Mouse (Mus musculus) limb, embryonic 12.5 days (tissue): ENCODE data around the gene Gpatch8. TPM values are rescaled to one million over a fixed set of nuclear protein-coding genes. Genes with fewer than 3 reads are reported as not detected.

ENCODE experiments used
- ATAC-seq: fragments of 200-750 bp; cut with Nextera tagmentation; 2 replicates; pipeline ENCODE4 v1.8.0; 2017; ENCODE audit warnings: low read depth, moderate TSS enrichment; ENCODE audit not compliant: insufficient number of reproducible peaks, insufficient read depth, low FRiP score, low TSS enrichment
- H3K27ac ChIP-seq: fragments of 300-500 bp; sonication (generic); 2 replicates; pipeline ENCODE4 v1.5.1; 2016; ENCODE audit warnings: mild to moderate bottlenecking, moderate library complexity
- H3K27me3 ChIP-seq: fragments of 300-500 bp; sonication (generic); 2 replicates; pipeline ENCODE4 v1.6.1; 2016; ENCODE audit warnings: mild to moderate bottlenecking, moderate library complexity
- H3K36me3 ChIP-seq: fragments of 300-500 bp; sonication (generic); 2 replicates; pipeline ENCODE4 v1.6.1; 2016; ENCODE audit warnings: mild to moderate bottlenecking, moderate library complexity
- H3K4me1 ChIP-seq: fragments of 300-500 bp; sonication (generic); replicated peaks from 2 replicates; pipeline ENCODE4 v1.6.1; 2016
- H3K4me2 ChIP-seq: fragments of 300-500 bp; sonication (generic); 2 replicates; pipeline ENCODE4 v1.6.1; 2016; ENCODE audit warnings: mild to moderate bottlenecking, moderate library complexity
- H3K4me3 ChIP-seq: fragments of 300-500 bp; sonication (generic); replicated peaks from 2 replicates; pipeline ENCODE4 v1.5.1; 2016; ENCODE audit warnings: mild to moderate bottlenecking
- H3K9ac ChIP-seq: fragments of 300-500 bp; sonication (generic); replicated peaks from 2 replicates; pipeline ENCODE4 v1.6.1; 2016; ENCODE audit warnings: mild to moderate bottlenecking, moderate library complexity
- H3K9me3 ChIP-seq: fragments of 300-500 bp; sonication (generic); 2 replicates; pipeline ENCODE4 v1.6.1; 2016; ENCODE audit warnings: mild to moderate bottlenecking, moderate library complexity
- WGBS: fragments of 180-500 bp; shearing (Covaris S2); methylation state at CpG from one replicate; pipeline ENCODE4 v1.1.7; 2016; 5-methylcytosine and 5-hydroxymethylcytosine counted together
- polyA plus RNA-seq: library from polyadenylated mRNA; unstranded; fragments of >200 nt; fragmentation: Nextera tagmentation; extraction: Ambion mirVana; gene quantifications from 2 replicates; pipeline ENCODE4 v1.2.1, GENCODE M21; 2016

Gpatch8 gene
- polyA plus RNA-seq, 1 experiment from 2014 or later, result 77.6 TPM

DNA sequence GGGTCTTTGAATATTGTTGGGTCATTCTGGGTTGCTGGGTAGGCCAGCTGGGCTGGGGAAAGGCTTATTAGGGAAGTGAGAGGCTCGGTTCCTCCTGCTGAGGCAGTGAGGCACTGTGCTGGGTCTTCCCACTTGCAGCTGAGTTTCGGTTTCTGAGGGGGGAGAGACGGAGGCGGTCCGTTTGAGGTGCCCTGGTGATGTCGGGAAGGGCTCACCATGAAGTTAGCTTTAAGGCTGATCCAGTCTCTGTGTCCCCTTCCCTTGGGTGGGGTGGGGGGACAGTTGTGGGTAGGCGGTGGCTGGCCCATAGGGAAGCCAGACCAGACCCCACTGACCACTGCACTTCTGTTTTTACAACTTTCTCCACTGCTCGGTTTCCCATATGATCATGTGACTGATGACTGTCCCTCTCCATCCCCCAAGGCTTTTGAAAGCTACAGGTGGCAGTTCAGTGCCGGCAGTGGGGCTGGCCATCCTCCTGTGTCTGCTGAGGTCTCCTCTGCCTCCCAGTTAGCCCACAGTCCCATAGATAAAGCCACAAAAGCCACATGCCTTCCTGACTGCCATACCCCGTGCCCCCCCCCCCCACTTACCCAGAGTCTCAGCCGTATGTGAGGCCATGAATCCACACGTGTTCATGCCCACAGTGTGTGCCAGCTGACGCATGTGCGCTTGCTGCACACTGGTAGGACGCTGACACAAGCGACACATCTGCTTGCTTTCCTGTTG, 123.9 kb downstream of the Gpatch8 start:
- Histone ChIP-seq H3K27ac (no peak overlapping the region), H3K27me3 (0 out of 2 replicates have a peak, but pooled peaks cover 8% of the 10 kb centered on the region), H3K36me3 (peaks cover 43% of the 10 kb centered on the region), H3K4me2 (peak overlapping the region; percentile 23; the same call in 1 of the 2 replicates), H3K9me3 (no peaks in the 10 kb centered on the region), H3K4me1 (peaks cover 30% of the 10 kb centered on the region), H3K4me3 (no peak overlapping the region), H3K9ac (0 out of 2 replicates have a peak overlapping the region, but pooled peaks have one; percentile 31)
- no peak for ATAC-seq
- WGBS, result 63% methylated on average over 15 of the region's 16 CpGs

DNA sequence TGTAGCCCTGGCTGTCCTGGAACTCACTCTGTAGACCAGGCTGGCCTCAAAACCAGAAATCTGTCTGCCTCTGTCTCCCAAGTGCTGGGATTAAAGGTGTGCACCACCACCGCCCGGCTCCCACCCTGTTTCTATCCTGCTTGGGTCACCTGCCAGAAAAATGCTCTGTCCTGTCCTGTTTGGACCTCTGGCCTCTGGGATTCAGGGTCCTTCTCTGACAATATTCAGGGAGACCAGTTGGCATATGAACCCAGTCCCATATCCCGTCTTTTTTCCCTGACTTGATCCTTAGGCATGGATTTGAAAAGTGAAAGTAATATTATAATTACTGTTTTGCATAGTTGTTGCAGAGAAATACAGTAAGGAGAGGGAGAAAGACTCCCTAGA, 124.5 kb downstream of the Gpatch8 start:
- no peaks in the 10 kb centered on the region for H3K9me3 ChIP-seq
- H3K27ac ChIP-seq, result no peak overlapping the region
- 0 out of 2 replicates have a peak, but pooled peaks cover 3% of the 10 kb centered on the region for H3K27me3 ChIP-seq
- peaks cover 38% of the 10 kb centered on the region for H3K36me3 ChIP-seq
- H3K4me1 ChIP-seq, result peaks cover 26% of the 10 kb centered on the region
- no peak for ATAC-seq
- H3K4me3 ChIP-seq, result no peak overlapping the region
- WGBS, result 72% methylated on average over 3 of the region's 3 CpGs
- H3K9ac ChIP-seq, result no peak overlapping the region
- H3K4me2 ChIP-seq, result peak overlapping the region; percentile 23; the same call in 1 of the 2 replicates

DNA sequence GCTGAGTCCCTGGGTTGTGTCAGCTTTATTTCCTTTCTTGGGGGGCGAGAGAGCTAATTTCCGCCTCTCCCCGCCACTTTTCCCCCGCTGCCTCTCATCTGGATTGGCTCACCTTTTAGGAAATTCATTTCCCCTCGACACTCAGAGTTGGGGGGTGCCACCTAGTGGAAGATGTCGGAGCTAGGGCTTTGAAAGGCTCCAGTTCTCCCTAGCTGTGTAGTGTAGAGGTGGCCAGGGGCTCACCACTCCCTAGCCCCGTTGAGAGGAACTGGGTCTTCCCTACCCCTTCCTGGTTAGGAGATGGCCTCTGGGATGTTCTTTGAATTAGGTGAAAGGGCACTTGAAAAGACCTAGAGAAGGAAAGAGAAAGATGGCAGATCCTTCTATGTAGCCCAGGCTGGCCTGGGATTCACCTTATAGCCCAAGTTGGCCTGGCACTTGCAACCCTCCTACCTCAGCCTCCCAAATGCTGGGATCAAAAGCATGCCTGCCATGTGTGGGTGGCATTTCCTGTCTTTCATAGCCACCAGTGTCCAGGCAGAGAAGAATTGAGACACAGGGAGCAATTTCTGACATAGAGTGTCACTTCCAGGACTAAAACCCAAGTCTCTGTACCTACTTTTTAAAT, 125.1 kb downstream of the Gpatch8 start:
- no peak for ATAC-seq
- Histone ChIP-seq H3K4me2 (peak overlapping the region; percentile 88), H3K4me3 (peak overlapping the region; percentile 65), H3K9me3 (no peaks in the 10 kb centered on the region), H3K9ac (peak overlapping the region; percentile 65), H3K4me1 (peaks cover 26% of the 10 kb centered on the region), H3K36me3 (peaks cover 32% of the 10 kb centered on the region), H3K27me3 (0 out of 2 replicates have a peak, but pooled peaks cover 3% of the 10 kb centered on the region), H3K27ac (peak overlapping the region; percentile 87)
- under 1% methylated on average over 7 of the region's 7 CpGs for WGBS

DNA sequence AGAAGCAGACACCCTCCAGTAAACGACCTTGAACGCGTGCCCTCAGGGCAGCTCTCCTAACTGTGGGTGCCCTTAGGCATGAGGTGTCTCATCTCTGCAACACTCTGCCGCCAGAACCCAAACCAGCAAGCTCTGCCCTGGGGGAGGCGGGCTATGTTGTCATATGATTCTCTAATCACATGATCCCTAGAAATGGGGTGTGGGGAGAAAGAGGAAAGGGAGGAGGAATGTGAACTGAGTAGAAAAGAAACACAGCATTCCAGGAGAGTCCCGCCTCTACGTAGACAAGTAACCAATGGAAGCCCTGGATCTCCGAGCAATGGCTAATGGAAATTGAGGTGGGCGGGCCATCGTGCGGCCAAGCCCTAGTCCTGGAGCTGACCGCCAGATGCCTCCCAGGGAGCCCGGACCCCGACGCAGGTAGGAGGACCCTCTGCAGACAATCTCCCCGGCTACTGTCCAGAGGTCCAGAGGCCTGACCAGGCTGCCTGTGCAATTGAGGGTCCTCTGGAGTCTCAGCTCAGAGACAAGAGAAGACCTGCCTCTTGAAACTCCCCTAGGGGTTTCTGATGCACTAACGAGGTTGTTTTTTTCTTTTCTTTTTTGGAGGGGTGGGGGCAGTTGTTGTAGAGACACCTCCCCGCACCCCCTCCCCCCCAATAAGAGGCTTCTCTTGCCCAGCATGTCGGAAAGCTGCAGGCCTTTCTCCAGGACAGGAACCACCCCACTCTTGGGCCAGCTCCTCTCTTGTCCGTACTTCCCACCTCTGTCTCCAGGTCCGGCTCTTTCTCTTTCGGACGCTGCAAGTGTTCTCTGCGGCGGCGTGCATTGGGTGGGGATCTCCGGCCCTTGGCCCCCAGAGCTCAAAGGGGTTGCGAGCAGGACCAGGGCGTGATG, 125.8 kb downstream of the Gpatch8 start, which contains the start of gene Grn:
Gene Grn (plus strand): TSS at position 195 of the 897 bp plus-strand sequence.
- Histone ChIP-seq H3K27me3 (0 out of 2 replicates have a peak, but pooled peaks cover 3% of the 10 kb centered on the region), H3K9me3 (no peaks in the 10 kb centered on the region), H3K4me1 (peaks cover 26% of the 10 kb centered on the region), H3K9ac (peak within 1 kb of the TSS; percentile 65), H3K4me2 (peak within 1 kb of the TSS; percentile 88), H3K4me3 (peak within 1 kb of the TSS; percentile 65), H3K27ac (peak within 1 kb of the TSS; percentile 87), H3K36me3 (peaks cover 24% of the 10 kb centered on the region)
- ATAC-seq, result peak; percentile 89
- WGBS, result under 1% methylated on average over 29 of the region's 29 CpGs

DNA sequence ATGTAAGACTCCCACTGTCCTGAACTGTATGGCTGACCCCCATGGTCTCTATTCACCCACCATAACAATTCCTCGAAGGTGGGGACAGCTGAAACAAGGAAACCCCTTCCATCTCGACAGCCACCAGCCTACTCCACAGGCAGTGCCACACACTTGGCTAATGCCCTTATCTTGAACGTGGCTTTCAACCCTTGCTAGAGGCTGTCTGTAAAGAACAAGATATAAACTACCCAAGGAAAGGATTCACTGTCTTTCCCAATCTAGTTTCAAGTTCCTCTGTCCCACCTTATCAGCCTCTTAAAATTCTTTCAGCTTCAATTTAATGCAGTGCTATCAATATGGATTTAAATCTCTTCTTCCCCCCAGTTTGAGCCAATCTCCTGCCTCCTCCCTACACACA, 126.6 kb downstream of the Gpatch8 start:
- H3K36me3 ChIP-seq, result peaks cover 16% of the 10 kb centered on the region
- 47% methylated on average over 3 of the region's 3 CpGs for WGBS
- H3K4me2 ChIP-seq, result peak overlapping the region; percentile 88
- no peaks in the 10 kb centered on the region for H3K9me3 ChIP-seq
- 0 out of 2 replicates have a peak, but pooled peaks cover 3% of the 10 kb centered on the region for H3K27me3 ChIP-seq
- no peak for ATAC-seq
- peak overlapping the region; percentile 57 for H3K9ac ChIP-seq
- H3K27ac ChIP-seq, result no peak overlapping the region
- peak overlapping the region; percentile 65 for H3K4me3 ChIP-seq
- peaks cover 26% of the 10 kb centered on the region for H3K4me1 ChIP-seq

DNA sequence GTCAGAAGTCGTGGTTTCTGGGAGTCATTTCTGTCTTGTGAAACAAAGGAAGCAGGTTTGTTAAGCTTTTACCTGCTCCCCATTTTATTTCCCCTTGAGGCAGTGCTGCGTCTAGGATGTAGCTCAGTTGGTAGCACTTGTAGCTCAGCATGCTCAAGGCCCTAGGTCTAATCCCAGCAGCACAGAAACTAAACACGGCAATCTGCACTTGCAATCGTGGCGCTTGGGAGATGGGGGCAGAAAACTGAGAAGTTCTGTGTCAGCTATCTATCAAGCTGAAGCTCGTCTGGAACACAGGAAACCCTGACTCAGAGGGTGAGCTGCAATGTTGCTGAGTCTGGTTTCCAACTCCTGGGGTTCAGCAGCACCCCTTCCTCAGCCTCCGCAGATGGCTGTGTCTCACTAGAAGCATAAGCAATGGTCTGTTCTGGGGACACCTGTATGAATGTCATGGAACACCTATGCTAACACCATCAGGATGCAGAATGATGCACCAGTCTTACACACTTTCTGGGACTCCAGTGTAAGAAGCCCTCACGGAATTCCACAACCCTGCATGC, 127.1 kb downstream of the Gpatch8 start:
- Histone ChIP-seq H3K4me1 (peaks cover 23% of the 10 kb centered on the region), H3K9me3 (no peaks in the 10 kb centered on the region), H3K4me2 (peak overlapping the region; percentile 88; the same call in 1 of the 2 replicates), H3K9ac (no peak overlapping the region), H3K4me3 (peak overlapping the region; percentile 65), H3K36me3 (peaks cover 11% of the 10 kb centered on the region; the same call in 1 of the 2 replicates), H3K27ac (no peak overlapping the region), H3K27me3 (0 out of 2 replicates have a peak, but pooled peaks cover 3% of the 10 kb centered on the region)
- ATAC-seq, result no peak
- 62% methylated on average over 8 of the region's 8 CpGs for WGBS

Other genes starting within 250 kb of the Gpatch8 start
- 101 TPM in 2 replicates for gene Ubtf, start 236.7 kb downstream of the Gpatch8 start, polyA plus RNA-seq
- 22.6 and 25.0 TPM in 2 replicates for gene Slc4a1, start 190.2 kb downstream of the Gpatch8 start, polyA plus RNA-seq
- 1.7 and 2.3 TPM in 2 replicates for gene Rundc3a, start 163.0 kb downstream of the Gpatch8 start, polyA plus RNA-seq
- 164 and 174 TPM in 2 replicates for gene Slc25a39, start 148.4 kb downstream of the Gpatch8 start, polyA plus RNA-seq
- gene Grn, start 126.1 kb downstream of the Gpatch8 start, polyA plus RNA-seq, result 101 and 106 TPM in 2 replicates
- gene Fam171a2, start 108.7 kb downstream of the Gpatch8 start, polyA plus RNA-seq, result 9.7 and 10.7 TPM in 2 replicates
- gene Itga2b, start 86.3 kb downstream of the Gpatch8 start, polyA plus RNA-seq, result 6.9 and 7.0 TPM in 2 replicates
- gene Gm11627, start 23.1 kb upstream of the Gpatch8 start, polyA plus RNA-seq, result 5.3 and 7.4 TPM in 2 replicates
- 77.9 and 82.7 TPM in 2 replicates for gene Fzd2, start 48.0 kb upstream of the Gpatch8 start, polyA plus RNA-seq
- 0.98 and 1.3 TPM in 2 replicates for gene Meioc, start 107.3 kb upstream of the Gpatch8 start, polyA plus RNA-seq
- gene Ccdc43, start 141.4 kb upstream of the Gpatch8 start, polyA plus RNA-seq, result 52.4 and 54.9 TPM in 2 replicates
- 20.9 and 22.2 TPM in 2 replicates for gene Adam11, start 205.0 kb upstream of the Gpatch8 start, polyA plus RNA-seq